ENCODE assay signal across 19 mouse cellular contexts in genomic region chr5:130869869-130870268, GRCm38 (mm10).
A peak's percentile ranks its signal among the peaks of the same experiment; 100 is the strongest.
DNase-seq lines count a peak whose midpoint lies in the region; ATAC-seq and TF ChIP-seq lines count a peak whose summit lies in the region.
"Had no signal": no experiment of that assay in that cellular context is flagged by ENCODE, and none has a peak within 500 bp of the region (broad histone marks: within the 10 kb centered on the region; RNA-seq: fewer than 3 reads in every experiment).

No protein-coding gene starts in this region.

- no peak for ATAC-seq in kidney, postnatal 0 days (replicated peaks; ENCODE audit: low FRiP score, low read depth)
- ATAC-seq in kidney, embryonic 15.5 days (replicated peaks; ENCODE audit: low FRiP score) = no peak
- no peak for ATAC-seq in midbrain, postnatal 0 days (ENCODE audit: low FRiP score)
- ATAC-seq in midbrain, embryonic 15.5 days (replicated peaks) = no peak
- no peak for ATAC-seq in stomach, postnatal 0 days (ENCODE audit: low FRiP score, low TSS enrichment)

- TF ChIP-seq EP300 in stomach, postnatal 0 days (optimal IDR thresholded peaks at IDR 0.05) = no peak

- H3K4me2 ChIP-seq in kidney, postnatal 0 days (ENCODE audit: low read length) = no peak overlapping the region
- H3K4me2 ChIP-seq in kidney, embryonic 15.5 days = no peak overlapping the region
- no peak overlapping the region for H3K4me2 ChIP-seq in midbrain, postnatal 0 days (ENCODE audit: low read depth, low read length, poor library complexity, severe bottlenecking)
- H3K4me2 ChIP-seq in midbrain, embryonic 15.5 days = no peak overlapping the region
- no peak overlapping the region for H3K4me2 ChIP-seq in stomach, postnatal 0 days (replicated peaks; ENCODE audit: low read depth)
- H3K4me2 ChIP-seq: embryonic facial prominence, embryonic 13.5 days; forebrain, embryonic 12.5 days; heart, embryonic 13.5 days; hindbrain, embryonic 12.5 days; limb, embryonic 12.5 days had no signal

- no peaks in the 10 kb centered on the region for H3K27me3 ChIP-seq in kidney, postnatal 0 days (ENCODE audit: insufficient read depth, low read length)
- no peaks in the 10 kb centered on the region for H3K27me3 ChIP-seq in kidney, embryonic 15.5 days
- H3K27me3 ChIP-seq in midbrain, postnatal 0 days (ENCODE audit: insufficient read depth, low read length) = no peaks in the 10 kb centered on the region
- no peaks in the 10 kb centered on the region for H3K27me3 ChIP-seq in midbrain, embryonic 15.5 days (replicated peaks)
- H3K27me3 ChIP-seq in stomach, postnatal 0 days (ENCODE audit: control insufficient read depth, insufficient read depth, low read length) = no peaks in the 10 kb centered on the region
- no peaks in the 10 kb centered on the region for H3K27me3 ChIP-seq in embryonic facial prominence, embryonic 10.5 days (replicated peaks; ENCODE audit: low read depth, poor library complexity, severe bottlenecking)
- H3K27me3 ChIP-seq: embryonic facial prominence, embryonic 13.5 days; forebrain, embryonic 12.5 days; heart, embryonic 13.5 days; hindbrain, embryonic 12.5 days; limb, embryonic 12.5 days had no signal

- DNase-seq in embryo, embryonic 10.5 days (ENCODE audit: low spot score) = peak; percentile 27
- no peak for DNase-seq in embryo, embryonic 11 days
- no peak for DNase-seq in kidney, postnatal 0 days (ENCODE audit: low spot score)
- DNase-seq in midbrain, postnatal 0 days (ENCODE audit: low spot score) = no peak
- no peak for DNase-seq in stomach, postnatal 0 days (ENCODE audit: low spot score)
- DNase-seq in embryonic facial prominence, embryonic 10.5 days (ENCODE audit: low spot score) = no peak
- DNase-seq: adrenal gland, adult 8-10 months; B cell, adult 2 months; kidney, postnatal 10 days; right cerebral cortex, postnatal 4 days; thymus, postnatal 4 days had no signal

- H3K9me3 ChIP-seq in kidney, postnatal 0 days (replicated peaks; ENCODE audit: low read length) = no peaks in the 10 kb centered on the region
- 0 out of 2 replicates have a peak, but pooled peaks cover 2% of the 10 kb centered on the region for H3K9me3 ChIP-seq in kidney, embryonic 15.5 days (replicated peaks)
- H3K9me3 ChIP-seq in midbrain, postnatal 0 days (ENCODE audit: low read length) = no peaks in the 10 kb centered on the region
- H3K9me3 ChIP-seq in midbrain, embryonic 15.5 days = no peaks in the 10 kb centered on the region
- no peaks in the 10 kb centered on the region for H3K9me3 ChIP-seq in stomach, postnatal 0 days (ENCODE audit: control insufficient read depth, low read length)
- no peaks in the 10 kb centered on the region for H3K9me3 ChIP-seq in embryonic facial prominence, embryonic 10.5 days
- H3K9me3 ChIP-seq: embryonic facial prominence, embryonic 13.5 days; forebrain, embryonic 12.5 days had no signal

- H3K27ac ChIP-seq in kidney, postnatal 0 days = no peak overlapping the region
- no peak overlapping the region for H3K27ac ChIP-seq in kidney, embryonic 15.5 days
- H3K27ac ChIP-seq in midbrain, postnatal 0 days (ENCODE audit: low read depth, low read length) = no peak overlapping the region
- no peak overlapping the region for H3K27ac ChIP-seq in midbrain, embryonic 15.5 days
- no peak overlapping the region for H3K27ac ChIP-seq in stomach, postnatal 0 days (replicated peaks)
- H3K27ac ChIP-seq in embryonic facial prominence, embryonic 10.5 days (replicated peaks) = no peak overlapping the region
- H3K27ac ChIP-seq: embryonic facial prominence, embryonic 13.5 days; forebrain, embryonic 12.5 days; heart, embryonic 13.5 days; hindbrain, embryonic 12.5 days; limb, embryonic 12.5 days had no signal

- H3K4me3 ChIP-seq in kidney, postnatal 0 days (replicated peaks; ENCODE audit: low read depth, low read length) = no peak overlapping the region
- no peak overlapping the region for H3K4me3 ChIP-seq in kidney, embryonic 15.5 days (replicated peaks)
- H3K4me3 ChIP-seq in midbrain, postnatal 0 days (ENCODE audit: low read depth, low read length) = no peak overlapping the region
- H3K4me3 ChIP-seq in midbrain, embryonic 15.5 days = no peak overlapping the region
- H3K4me3 ChIP-seq in stomach, postnatal 0 days (ENCODE audit: low read depth, low read length) = no peak overlapping the region
- H3K4me3 ChIP-seq in embryonic facial prominence, embryonic 10.5 days = no peak overlapping the region
- H3K4me3 ChIP-seq: embryonic facial prominence, embryonic 13.5 days; forebrain, embryonic 12.5 days; heart, embryonic 13.5 days; hindbrain, embryonic 12.5 days; limb, embryonic 12.5 days; myocyte had no signal

- H3K4me1 ChIP-seq in kidney, postnatal 0 days (replicated peaks; ENCODE audit: insufficient read depth, low read length) = no peaks in the 10 kb centered on the region
- H3K4me1 ChIP-seq in kidney, embryonic 15.5 days = no peaks in the 10 kb centered on the region
- no peaks in the 10 kb centered on the region for H3K4me1 ChIP-seq in midbrain, postnatal 0 days (ENCODE audit: insufficient read depth, low read length)
- no peaks in the 10 kb centered on the region for H3K4me1 ChIP-seq in midbrain, embryonic 15.5 days
- no peaks in the 10 kb centered on the region for H3K4me1 ChIP-seq in stomach, postnatal 0 days (replicated peaks; ENCODE audit: control insufficient read depth, insufficient read depth)
- no peaks in the 10 kb centered on the region for H3K4me1 ChIP-seq in embryonic facial prominence, embryonic 10.5 days
- H3K4me1 ChIP-seq: embryonic facial prominence, embryonic 13.5 days; forebrain, embryonic 12.5 days; heart, embryonic 13.5 days; hindbrain, embryonic 12.5 days; limb, embryonic 12.5 days had no signal

- no peak overlapping the region for H3K9ac ChIP-seq in kidney, postnatal 0 days (ENCODE audit: low read depth, low read length)
- H3K9ac ChIP-seq in kidney, embryonic 15.5 days = no peak overlapping the region
- no peak overlapping the region for H3K9ac ChIP-seq in midbrain, postnatal 0 days (replicated peaks; ENCODE audit: low read length, poor library complexity, severe bottlenecking)
- no peak overlapping the region for H3K9ac ChIP-seq in midbrain, embryonic 15.5 days
- no peak overlapping the region for H3K9ac ChIP-seq in stomach, postnatal 0 days (ENCODE audit: low read length)
- H3K9ac ChIP-seq: embryonic facial prominence, embryonic 13.5 days; forebrain, embryonic 12.5 days; heart, embryonic 13.5 days; hindbrain, embryonic 12.5 days; limb, embryonic 12.5 days had no signal

- peak; percentile 55 for TF ChIP-seq CTCF in kidney, postnatal 0 days (IDR thresholded peaks at IDR 0.05; ENCODE audit: low read depth)
- peak; percentile 48 for TF ChIP-seq CTCF in midbrain, postnatal 0 days (IDR thresholded peaks at IDR 0.05)
- peak; percentile 57 for TF ChIP-seq CTCF in stomach, postnatal 0 days (IDR thresholded peaks at IDR 0.05; ENCODE audit: low read depth)

- H3K36me3 ChIP-seq in kidney, postnatal 0 days (ENCODE audit: insufficient read depth, low read length) = no peaks in the 10 kb centered on the region
- no peaks in the 10 kb centered on the region for H3K36me3 ChIP-seq in kidney, embryonic 15.5 days
- no peaks in the 10 kb centered on the region for H3K36me3 ChIP-seq in midbrain, postnatal 0 days (ENCODE audit: insufficient read depth, low read length)
- H3K36me3 ChIP-seq in midbrain, embryonic 15.5 days (replicated peaks) = no peaks in the 10 kb centered on the region
- H3K36me3 ChIP-seq in stomach, postnatal 0 days (ENCODE audit: control insufficient read depth, insufficient read depth, low read length) = no peaks in the 10 kb centered on the region
- no peaks in the 10 kb centered on the region for H3K36me3 ChIP-seq in embryonic facial prominence, embryonic 10.5 days (replicated peaks)
- H3K36me3 ChIP-seq: embryonic facial prominence, embryonic 13.5 days; forebrain, embryonic 12.5 days; heart, embryonic 13.5 days; hindbrain, embryonic 12.5 days; limb, embryonic 12.5 days had no signal

- WGBS in kidney, postnatal 0 days = 90% methylated on average over 1 of the region's 1 CpGs
- WGBS in kidney, embryonic 15.5 days = 94% methylated on average over 1 of the region's 1 CpGs
- 87% methylated on average over 1 of the region's 1 CpGs for WGBS in midbrain, postnatal 0 days
- WGBS in midbrain, embryonic 15.5 days = 77% methylated on average over 1 of the region's 1 CpGs
- 85% methylated on average over 1 of the region's 1 CpGs for WGBS in stomach, postnatal 0 days
- WGBS in embryonic facial prominence, embryonic 10.5 days = 78% methylated on average over 1 of the region's 1 CpGs
